Mouse (Mus musculus) heart, embryonic 12.5 days (tissue): Measurements from ENCODE around the gene Slco2a1. TPM values are rescaled to one million over a fixed set of nuclear protein-coding genes. Genes with fewer than 3 reads are reported as not detected.

Experiments
- ATAC-seq: fragments of 200-750 bp; cut with Nextera tagmentation; 2 replicates; pipeline ENCODE4 v1.8.0; 2017; ENCODE audit warnings: moderate TSS enrichment, moderate library complexity; ENCODE audit not compliant: insufficient number of reproducible peaks, low FRiP score
- H3K27ac ChIP-seq: fragments of 300-500 bp; sonication (generic); 2 replicates; pipeline ENCODE4 v1.5.1; 2016; ENCODE audit warnings: mild to moderate bottlenecking, moderate library complexity; ENCODE audit not compliant: poor library complexity, severe bottlenecking
- H3K27me3 ChIP-seq: fragments of 300-500 bp; sonication (generic); replicated peaks from 2 replicates; pipeline ENCODE4 v1.6.1; 2016; ENCODE audit warnings: mild to moderate bottlenecking, moderate library complexity
- H3K36me3 ChIP-seq: fragments of 300-500 bp; sonication (generic); 2 replicates; pipeline ENCODE4 v1.6.1; 2016; ENCODE audit warnings: mild to moderate bottlenecking, moderate library complexity
- H3K4me1 ChIP-seq: fragments of 300-500 bp; sonication (generic); replicated peaks from 2 replicates; pipeline ENCODE4 v1.6.1; 2016; ENCODE audit warnings: mild to moderate bottlenecking
- H3K4me2 ChIP-seq: fragments of 300-500 bp; sonication (generic); 2 replicates; pipeline ENCODE4 v1.6.1; 2016; ENCODE audit warnings: mild to moderate bottlenecking, moderate library complexity
- H3K4me3 ChIP-seq: fragments of 300-500 bp; sonication (generic); 2 replicates; pipeline ENCODE4 v1.5.1; 2016; ENCODE audit warnings: mild to moderate bottlenecking
- H3K9ac ChIP-seq: fragments of 300-500 bp; sonication (generic); 2 replicates; pipeline ENCODE4 v1.6.1; 2016; ENCODE audit warnings: mild to moderate bottlenecking, moderate library complexity
- H3K9me3 ChIP-seq: fragments of 300-500 bp; sonication (generic); replicated peaks from 2 replicates; pipeline ENCODE4 v1.6.1; 2016; ENCODE audit warnings: mild to moderate bottlenecking, moderate library complexity
- WGBS: fragments of 180-500 bp; shearing (Covaris S2); methylation state at CpG from one replicate; pipeline ENCODE4 v1.1.7; 2016; 5-methylcytosine and 5-hydroxymethylcytosine counted together
- polyA plus RNA-seq: library from polyadenylated mRNA; unstranded; fragments of >200 nt; fragmentation: Nextera tagmentation; extraction: Ambion mirVana; gene quantifications from 2 replicates; pipeline ENCODE4 v1.2.1, GENCODE M21; 2016

The Slco2a1 gene
- 7.1 and 9.0 TPM in 2 replicates for polyA plus RNA-seq

DNA sequence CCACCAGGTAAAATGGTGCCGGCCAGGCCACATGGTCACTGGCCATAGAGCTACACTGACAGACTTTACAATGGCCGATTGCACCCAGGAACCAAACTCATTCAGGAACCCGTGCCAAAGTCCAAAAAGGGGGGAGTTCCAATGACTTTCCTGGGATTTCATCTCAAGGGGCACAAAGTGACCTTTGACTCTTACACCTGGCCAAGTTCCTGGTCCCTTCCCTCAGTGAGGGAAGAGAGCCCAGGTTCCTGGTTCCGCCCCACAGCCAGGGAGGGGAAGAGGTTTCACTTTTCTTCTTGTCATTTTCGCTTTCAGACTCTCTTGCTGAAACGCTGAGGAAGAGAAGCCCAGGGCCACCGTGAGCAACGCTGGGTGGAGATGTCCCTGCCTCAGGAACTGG, at the start of gene Slco2a1:
Slco2a1 (plus strand) TSS at position 251 of the 400 bp plus-strand sequence.
- Histone ChIP-seq H3K36me3 (no peaks in the 10 kb centered on the region), H3K4me2 (no peak within 1 kb of the TSS), H3K9me3 (peaks cover 3% of the 10 kb centered on the region; the same call in 1 of the 2 replicates), H3K9ac (no peak within 1 kb of the TSS), H3K27me3 (no peaks in the 10 kb centered on the region), H3K4me1 (peaks cover 40% of the 10 kb centered on the region), H3K27ac (no peak within 1 kb of the TSS), H3K4me3 (no peak within 1 kb of the TSS)
- WGBS, result 78% methylated on average over 8 of the region's 8 CpGs
- ATAC-seq, result no peak

DNA sequence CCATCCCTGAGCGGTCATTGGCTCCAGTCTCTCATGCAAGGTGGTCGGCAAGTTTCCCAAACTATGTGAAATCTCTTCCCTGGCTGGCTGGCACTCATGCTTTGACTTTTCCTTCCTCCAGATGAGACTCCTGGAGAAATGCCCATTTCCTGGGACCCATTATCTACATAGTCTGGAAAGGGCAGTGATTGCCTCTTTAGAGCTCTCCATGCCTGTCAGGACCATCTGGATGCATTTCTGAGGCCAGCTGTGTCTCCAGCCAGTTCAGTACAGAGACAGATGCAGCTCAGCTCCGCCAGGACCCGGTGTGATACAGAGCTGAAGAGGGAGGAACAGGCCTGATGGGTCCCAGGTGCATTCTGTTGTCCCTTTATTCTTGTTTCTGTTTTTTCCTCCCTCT, 46.3 kb upstream of the Slco2a1 start:
- no peaks in the 10 kb centered on the region for H3K36me3 ChIP-seq
- ATAC-seq, result no peak
- H3K27me3 ChIP-seq, result no peaks in the 10 kb centered on the region
- WGBS, result 78% methylated on average over 4 of the region's 4 CpGs
- H3K4me3 ChIP-seq, result no peak overlapping the region
- no peak overlapping the region for H3K27ac ChIP-seq
- H3K9me3 ChIP-seq, result no peaks in the 10 kb centered on the region
- H3K9ac ChIP-seq, result no peak overlapping the region
- H3K4me2 ChIP-seq, result no peak overlapping the region
- no peaks in the 10 kb centered on the region for H3K4me1 ChIP-seq

DNA sequence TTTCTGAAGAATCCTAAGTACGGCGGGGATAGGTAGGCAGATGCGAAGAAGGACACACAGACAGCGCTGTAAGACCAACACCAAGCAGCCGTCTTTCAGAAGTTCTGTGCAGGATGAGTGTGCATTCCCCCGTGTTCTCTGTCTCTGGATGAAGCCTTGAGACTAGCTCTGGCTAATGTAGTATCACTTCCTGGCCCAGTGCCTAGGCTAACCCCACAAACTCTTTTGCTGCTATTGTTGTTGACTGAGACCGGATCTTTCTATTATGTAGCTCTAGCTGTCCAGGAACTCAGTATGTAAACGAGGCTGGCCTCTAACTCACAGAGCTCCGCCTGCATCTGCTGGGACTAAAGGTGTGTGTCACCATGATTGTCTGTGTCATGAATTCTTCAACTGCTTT, 43.6 kb upstream of the Slco2a1 start:
- WGBS, result 85% methylated on average over 9 of the region's 9 CpGs
- no peaks in the 10 kb centered on the region for H3K27me3 ChIP-seq
- no peak overlapping the region for H3K27ac ChIP-seq
- no peak for ATAC-seq
- no peaks in the 10 kb centered on the region for H3K4me1 ChIP-seq
- H3K9me3 ChIP-seq, result no peaks in the 10 kb centered on the region
- no peak overlapping the region for H3K4me3 ChIP-seq
- no peaks in the 10 kb centered on the region for H3K36me3 ChIP-seq
- H3K9ac ChIP-seq, result no peak overlapping the region
- H3K4me2 ChIP-seq, result no peak overlapping the region

DNA sequence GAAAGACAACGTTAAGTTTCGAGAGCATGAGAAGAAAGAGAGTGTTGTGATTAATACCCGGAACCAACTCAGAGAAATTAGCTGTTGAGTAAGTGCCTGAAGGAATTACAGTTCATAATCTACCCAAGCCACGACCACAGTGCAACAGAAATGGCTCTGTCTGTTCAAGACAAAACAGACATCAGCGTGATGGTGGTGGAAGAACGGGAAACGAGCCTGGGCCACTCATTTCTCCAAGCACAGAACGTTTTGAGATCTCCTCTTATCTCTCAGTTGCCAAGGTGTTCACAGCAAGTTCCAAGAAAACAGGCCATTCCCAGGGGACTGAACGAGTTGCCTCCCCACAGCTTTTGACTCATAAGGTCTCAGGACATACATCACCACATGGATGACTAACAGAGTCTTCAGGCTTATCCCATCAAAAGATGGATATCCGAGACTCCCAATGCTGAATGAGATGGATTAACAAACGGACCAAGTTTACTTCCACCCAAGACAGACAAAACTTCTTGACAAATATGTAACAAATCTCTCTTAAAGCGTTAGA, 42.0 kb upstream of the Slco2a1 start:
- Histone ChIP-seq H3K9me3 (no peaks in the 10 kb centered on the region), H3K27me3 (no peaks in the 10 kb centered on the region), H3K36me3 (no peaks in the 10 kb centered on the region), H3K4me1 (no peaks in the 10 kb centered on the region), H3K27ac (no peak overlapping the region), H3K4me3 (no peak overlapping the region), H3K9ac (no peak overlapping the region), H3K4me2 (no peak overlapping the region)
- 66% methylated on average over 12 of the region's 12 CpGs for WGBS
- no peak for ATAC-seq

DNA sequence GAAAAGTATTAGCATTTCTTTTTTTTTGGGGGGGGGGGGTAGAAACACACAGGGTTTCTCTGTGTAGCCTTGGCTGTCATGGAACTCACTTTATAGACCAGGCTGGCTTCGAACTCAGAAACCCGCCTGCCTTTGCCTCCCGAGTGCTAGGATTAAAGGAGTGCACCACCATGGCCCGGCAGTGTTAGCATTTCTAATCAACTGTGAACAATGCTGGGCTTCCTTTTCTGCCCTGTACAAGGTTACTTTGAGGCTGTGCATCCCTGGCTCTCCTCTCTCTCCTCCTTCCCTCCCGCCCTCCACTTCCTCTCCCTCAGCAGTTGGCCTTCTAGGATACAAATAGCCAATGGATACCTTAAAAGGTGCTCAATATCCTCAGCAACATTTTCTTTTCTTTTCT, 39.8 kb upstream of the Slco2a1 start:
- 77% methylated on average over 5 of the region's 5 CpGs for WGBS
- H3K27me3 ChIP-seq, result no peaks in the 10 kb centered on the region
- H3K9ac ChIP-seq, result no peak overlapping the region
- H3K4me2 ChIP-seq, result no peak overlapping the region
- no peak overlapping the region for H3K4me3 ChIP-seq
- ATAC-seq, result no peak
- no peaks in the 10 kb centered on the region for H3K36me3 ChIP-seq
- no peaks in the 10 kb centered on the region for H3K9me3 ChIP-seq
- no peaks in the 10 kb centered on the region for H3K4me1 ChIP-seq
- no peak overlapping the region for H3K27ac ChIP-seq

DNA sequence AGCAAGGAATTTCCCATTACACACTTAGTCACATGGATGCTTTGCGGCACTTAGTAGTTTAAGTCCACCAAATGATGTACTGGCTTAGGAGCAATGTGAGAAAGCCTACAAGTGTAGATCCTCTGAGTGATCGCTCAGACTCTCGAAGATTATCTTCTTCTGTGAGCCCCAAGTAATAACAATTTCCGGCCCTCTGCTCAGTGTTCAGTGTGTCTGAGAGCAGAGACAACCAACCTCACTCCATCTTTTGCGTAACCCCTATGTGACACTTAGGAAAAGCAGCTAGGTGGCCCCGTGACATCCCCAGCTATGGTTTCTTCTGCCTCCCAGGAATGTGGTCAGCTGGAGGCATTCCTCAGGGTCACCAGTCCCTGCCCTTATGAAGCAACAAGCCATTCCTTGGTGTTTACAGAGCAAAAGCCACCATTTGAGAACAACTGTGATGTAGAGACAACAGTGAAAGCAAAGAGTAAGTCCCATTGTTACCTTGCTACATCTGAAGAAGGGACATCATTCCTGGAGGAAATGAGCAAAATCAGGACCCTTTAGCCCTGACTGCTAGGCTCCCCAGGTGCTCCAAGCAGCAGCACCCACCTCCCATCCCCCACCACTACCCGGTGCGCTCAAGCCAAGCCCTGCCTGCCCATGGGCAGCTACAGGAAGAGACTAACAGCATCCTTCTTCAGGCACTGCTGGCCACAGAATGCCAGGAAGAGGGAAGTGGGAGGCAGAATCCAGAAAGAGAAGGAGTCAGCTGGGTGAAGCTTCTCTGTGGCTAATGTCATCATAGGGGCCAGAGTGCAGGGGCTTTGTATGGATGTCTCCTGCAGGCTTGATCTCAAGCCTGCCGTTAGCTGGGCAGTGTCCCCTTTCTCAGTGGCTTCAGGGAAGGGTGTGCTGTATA, 37.2 kb upstream of the Slco2a1 start:
- no peak for ATAC-seq
- H3K4me3 ChIP-seq, result no peak overlapping the region
- 79% methylated on average over 9 of the region's 9 CpGs for WGBS

DNA sequence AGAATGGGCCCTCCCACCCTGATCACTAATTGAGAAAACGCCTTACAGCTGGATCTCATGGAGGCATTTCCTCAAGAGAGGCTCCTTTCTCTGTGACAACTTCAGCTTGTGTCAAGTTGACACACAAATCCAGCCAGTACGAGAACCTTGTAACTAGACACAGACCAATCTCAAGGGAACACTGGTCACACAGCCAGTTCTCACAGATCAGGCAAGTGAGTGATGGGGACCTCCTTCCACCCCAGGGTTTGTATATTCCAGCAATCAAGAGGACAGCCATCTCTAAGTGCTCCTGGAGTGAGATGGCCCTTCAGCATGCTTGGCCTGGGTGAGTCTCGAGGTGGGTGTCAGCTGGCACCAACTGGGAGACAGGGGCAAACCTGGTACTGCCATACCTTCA, 32.6 kb upstream of the Slco2a1 start:
- Histone ChIP-seq H3K9ac (no peak overlapping the region), H3K4me1 (peaks cover 1% of the 10 kb centered on the region; the same call in 1 of the 2 replicates), H3K27me3 (no peaks in the 10 kb centered on the region), H3K4me2 (no peak overlapping the region), H3K9me3 (0 out of 2 replicates have a peak, but pooled peaks cover 3% of the 10 kb centered on the region), H3K4me3 (no peak overlapping the region), H3K36me3 (no peaks in the 10 kb centered on the region), H3K27ac (no peak overlapping the region)
- WGBS, result 72% methylated on average over 3 of the region's 3 CpGs
- no peak for ATAC-seq

More for the DNA sequence above, 37.2 kb upstream of the Slco2a1 start:
- no peak overlapping the region for H3K27ac ChIP-seq
- H3K9ac ChIP-seq, result no peak overlapping the region
- 0 out of 2 replicates have a peak, but pooled peaks cover 3% of the 10 kb centered on the region for H3K9me3 ChIP-seq
- H3K4me1 ChIP-seq, result no peaks in the 10 kb centered on the region
- no peaks in the 10 kb centered on the region for H3K27me3 ChIP-seq
- no peaks in the 10 kb centered on the region for H3K36me3 ChIP-seq
- no peak overlapping the region for H3K4me2 ChIP-seq

DNA sequence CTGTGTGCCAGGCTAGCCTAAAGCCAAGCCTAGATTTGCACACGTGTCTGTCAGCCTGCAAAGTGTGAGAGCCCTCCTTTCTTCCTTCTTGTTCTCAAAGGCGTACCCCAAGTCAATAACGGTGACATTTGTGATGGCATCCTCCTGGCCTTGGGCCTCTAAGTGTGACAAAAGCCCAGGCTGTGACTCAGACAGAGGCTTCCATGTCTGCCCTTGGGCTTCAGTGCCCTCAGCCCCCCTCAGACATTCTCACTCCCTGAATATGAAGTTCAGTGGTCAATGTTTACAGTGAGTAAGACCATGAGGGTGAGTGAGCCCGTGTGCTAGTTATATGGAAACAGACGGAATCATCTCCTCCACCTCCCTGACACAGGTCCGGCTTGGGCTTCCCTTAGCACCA, 29.8 kb upstream of the Slco2a1 start:
- H3K4me1 ChIP-seq, result peaks cover 16% of the 10 kb centered on the region
- no peak overlapping the region for H3K4me2 ChIP-seq
- 79% methylated on average over 6 of the region's 6 CpGs for WGBS
- H3K27me3 ChIP-seq, result no peaks in the 10 kb centered on the region
- H3K4me3 ChIP-seq, result no peak overlapping the region
- H3K36me3 ChIP-seq, result no peaks in the 10 kb centered on the region
- H3K9me3 ChIP-seq, result 0 out of 2 replicates have a peak, but pooled peaks cover 3% of the 10 kb centered on the region
- ATAC-seq, result no peak
- H3K27ac ChIP-seq, result no peak overlapping the region
- H3K9ac ChIP-seq, result no peak overlapping the region

DNA sequence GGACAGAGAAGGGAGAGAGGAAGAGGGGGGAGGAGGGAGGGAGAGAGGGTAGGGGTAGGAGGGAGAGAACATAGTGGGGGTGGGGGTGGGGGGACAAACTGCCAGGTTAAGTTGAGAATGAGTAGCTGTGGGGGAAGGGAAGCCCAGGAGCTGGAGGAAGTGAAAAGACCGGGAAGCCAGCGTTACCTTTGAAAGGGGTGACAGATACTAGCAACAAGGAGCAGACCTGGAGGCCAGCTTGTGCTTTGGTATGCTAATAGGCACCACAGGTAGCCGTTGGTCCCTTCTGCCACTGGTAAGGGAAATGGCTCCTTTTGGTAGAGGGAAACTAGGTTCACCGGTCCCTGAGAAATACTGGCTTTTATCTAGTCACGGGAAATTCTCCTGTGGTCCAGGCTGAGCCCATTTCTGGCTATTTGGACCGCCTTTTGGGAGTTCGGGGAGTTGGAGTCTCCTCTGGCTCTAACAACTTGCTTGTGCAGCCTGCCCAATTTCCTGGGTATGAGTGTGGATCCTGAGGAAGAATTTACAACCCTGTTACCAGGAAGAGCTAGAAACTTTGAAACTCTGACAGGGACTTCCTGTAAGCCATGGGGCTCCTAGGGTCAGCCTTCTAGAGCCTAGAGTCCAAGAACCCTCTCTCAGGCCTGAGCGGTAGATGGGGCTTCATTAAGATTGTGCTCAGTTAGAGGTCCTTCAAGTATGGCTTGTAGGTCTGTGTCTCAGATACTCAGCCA, 27.0 kb upstream of the Slco2a1 start:
- H3K9ac ChIP-seq, result no peak overlapping the region
- WGBS, result 22% methylated on average over 8 of the region's 8 CpGs
- H3K36me3 ChIP-seq, result no peaks in the 10 kb centered on the region
- no peak overlapping the region for H3K4me3 ChIP-seq
- H3K27me3 ChIP-seq, result no peaks in the 10 kb centered on the region
- no peaks in the 10 kb centered on the region for H3K9me3 ChIP-seq
- ATAC-seq, result no peak
- no peak overlapping the region for H3K27ac ChIP-seq
- H3K4me2 ChIP-seq, result no peak overlapping the region
- peaks cover 16% of the 10 kb centered on the region for H3K4me1 ChIP-seq

DNA sequence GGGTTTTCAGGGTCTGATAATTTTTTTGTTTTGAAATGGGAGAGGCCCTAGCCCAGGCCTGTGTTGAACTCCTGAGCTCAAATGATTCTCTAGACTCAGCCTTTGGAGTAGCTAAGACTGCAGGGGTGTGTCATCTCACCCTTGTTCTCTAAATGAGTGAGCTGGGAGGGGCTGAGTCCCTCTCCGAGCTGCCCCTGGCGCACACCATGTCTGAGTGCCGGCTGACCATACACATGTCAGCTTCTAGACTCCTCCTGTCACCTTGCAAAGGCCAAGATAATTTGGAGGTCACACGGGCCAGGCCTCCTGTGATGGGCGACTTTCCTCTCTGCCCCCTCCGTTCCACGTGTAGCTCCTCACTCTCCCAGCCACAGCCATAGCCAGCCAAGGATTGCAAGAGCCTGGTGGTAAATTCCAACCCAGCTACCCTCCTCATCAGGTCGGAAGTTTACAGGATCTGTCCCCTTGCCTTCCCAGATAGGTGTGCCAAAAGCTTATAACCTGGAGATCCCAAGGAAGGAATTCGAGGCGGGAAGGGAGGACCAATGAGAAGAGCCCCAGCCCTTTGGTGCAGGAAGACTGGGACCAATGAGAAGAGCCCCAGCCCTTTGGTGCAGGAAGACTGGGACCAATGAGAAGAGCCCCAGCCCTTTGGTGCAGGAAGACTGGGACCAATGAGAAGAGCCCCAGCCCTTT, 26.3 kb upstream of the Slco2a1 start:
- ATAC-seq, result no peak
- H3K9me3 ChIP-seq, result no peaks in the 10 kb centered on the region
- no peak overlapping the region for H3K4me3 ChIP-seq
- H3K27me3 ChIP-seq, result no peaks in the 10 kb centered on the region
- H3K36me3 ChIP-seq, result no peaks in the 10 kb centered on the region
- no peak overlapping the region for H3K4me2 ChIP-seq
- H3K9ac ChIP-seq, result no peak overlapping the region
- H3K27ac ChIP-seq, result no peak overlapping the region
- peaks cover 16% of the 10 kb centered on the region for H3K4me1 ChIP-seq
- 49% methylated on average over 10 of the region's 10 CpGs for WGBS
